Mouse (Mus musculus) MEL (cell line): ENCODE results near the gene Macf1. TPM values are rescaled to one million over a fixed set of nuclear protein-coding genes. Genes with fewer than 3 reads are reported as not detected.

Source experiments
- DNase-seq: peaks from one replicate; pipeline ENCODE4 v3.0.0; 2011; ENCODE audit warnings: low read depth, low spot score
- H3K27ac ChIP-seq: 2 replicates; pipeline ENCODE4 v1.5.1; 2012; ENCODE audit warnings: low read depth, mild to moderate bottlenecking, control low read depth, low read length, moderate library complexity; ENCODE audit not compliant: control insufficient read depth
- H3K27me3 ChIP-seq, 2 experiments: fragments of 150-350 bp in 1 of 2; sonication (generic) in 1 of 2; 2 replicates each; pipeline ENCODE4 v1.6.1; 2012; ENCODE audit warnings: low read length in 2 of 2, mild to moderate bottlenecking in 2 of 2, improper control_type of control experiment in 1 of 2, moderate library complexity in 1 of 2; ENCODE audit not compliant: insufficient read depth in 2 of 2, control insufficient read depth in 1 of 2
- H3K36me3 ChIP-seq, 2 experiments: 2 replicates each; pipeline ENCODE4 v1.6.1; 2012 to 2014; ENCODE audit warnings: low read length in 2 of 2, improper control_type of control experiment in 1 of 2, inconsistent platforms in 1 of 2, mild to moderate bottlenecking in 1 of 2; ENCODE audit not compliant: insufficient read depth in 2 of 2, control insufficient read depth in 1 of 2
- H3K4me1 ChIP-seq, 2 experiments: fragments of 150-350 bp in 1 of 2; sonication (generic) in 1 of 2; 2 replicates each; pipeline ENCODE4 v1.6.1; 2012; ENCODE audit warnings: low read length in 2 of 2, improper control_type of control experiment in 1 of 2, mild to moderate bottlenecking in 1 of 2; ENCODE audit not compliant: insufficient read depth in 2 of 2, control insufficient read depth in 1 of 2
- H3K4me3 ChIP-seq, 2 experiments: fragments of 150-350 bp in 1 of 2; sonication (generic) in 1 of 2; 2 replicates each; pipeline ENCODE4 v1.5.1; 2012; ENCODE audit warnings: low read depth in 2 of 2, low read length in 2 of 2, mild to moderate bottlenecking in 2 of 2, moderate library complexity in 2 of 2, control low read depth in 1 of 2, improper control_type of control experiment in 1 of 2; ENCODE audit not compliant: control insufficient read depth in 1 of 2, insufficient read depth in 1 of 2
- H3K79me2 ChIP-seq: 2 replicates; pipeline ENCODE4 v1.6.1; 2012; ENCODE audit warnings: mild to moderate bottlenecking, low read length, moderate library complexity; ENCODE audit not compliant: control insufficient read depth, poor library complexity, insufficient read depth
- H3K9ac ChIP-seq: 2 replicates; pipeline ENCODE4 v1.6.1; 2012; ENCODE audit warnings: low read depth, mild to moderate bottlenecking, control low read depth, low read length, moderate library complexity; ENCODE audit not compliant: control insufficient read depth, poor library complexity, severe bottlenecking
- H3K9me3 ChIP-seq: fragments of 150-350 bp; sonication (generic); replicated peaks from 2 replicates; pipeline ENCODE4 v1.6.1; 2012; ENCODE audit warnings: mild to moderate bottlenecking, low read length, improper control_type of control experiment, moderate library complexity; ENCODE audit not compliant: insufficient read depth
- BHLHE40 ChIP-seq: IDR thresholded peaks from 2 replicates; pipeline ENCODE4 v1.6.1; 2012; ENCODE audit warnings: low read depth, mild to moderate bottlenecking, inconsistent platforms, low read length, improper control_type of control experiment, borderline replicate concordance
- CHD2 ChIP-seq: IDR thresholded peaks from 2 replicates; pipeline ENCODE4 v1.6.1; 2011; ENCODE audit warnings: low read length, improper control_type of control experiment
- CTCF ChIP-seq, 3 experiments: IDR thresholded peaks in 2 of 3; conservative IDR thresholded peaks in 1 of 3; 2 replicates each; pipeline ENCODE4 v1.5.1; 2011 to 2012; ENCODE audit warnings: low read length in 3 of 3, low read depth in 2 of 3, mild to moderate bottlenecking in 2 of 3, improper control_type of control experiment in 1 of 3, inconsistent platforms in 1 of 3, mixed read lengths in 1 of 3, moderate library complexity in 1 of 3; ENCODE audit not compliant: control insufficient read depth in 1 of 3, insufficient read depth in 1 of 3, poor library complexity in 1 of 3, severe bottlenecking in 1 of 3
- E2F4 ChIP-seq: IDR thresholded peaks from 2 replicates; pipeline ENCODE4 v1.6.1; 2011; ENCODE audit warnings: low read depth, low read length, improper control_type of control experiment, borderline replicate concordance
- EP300 ChIP-seq, 2 experiments: IDR thresholded peaks; 2 replicates each; pipeline ENCODE4 v1.6.1; 2011; ENCODE audit warnings: improper control_type of control experiment in 2 of 2, low read length in 2 of 2, low read depth in 1 of 2, mild to moderate bottlenecking in 1 of 2
- ETS1 ChIP-seq: IDR thresholded peaks from 2 replicates; pipeline ENCODE4 v1.6.1; 2012; ENCODE audit warnings: low read depth, mild to moderate bottlenecking, inconsistent platforms, low read length, improper control_type of control experiment, moderate library complexity
- GATA1 ChIP-seq: IDR thresholded peaks from 2 replicates; pipeline ENCODE4 v1.6.1; 2011; ENCODE audit warnings: low read depth, low read length, improper control_type of control experiment
- HCFC1 ChIP-seq: IDR thresholded peaks from 2 replicates; pipeline ENCODE4 v1.6.1; 2012; ENCODE audit warnings: low read depth, mild to moderate bottlenecking, inconsistent platforms, low read length, improper control_type of control experiment, moderate library complexity
- JUND ChIP-seq: IDR thresholded peaks from 2 replicates; pipeline ENCODE4 v1.6.1; 2011; ENCODE audit warnings: low read depth, mild to moderate bottlenecking, improper control_type of control experiment, low read length
- KAT2A ChIP-seq: conservative IDR thresholded peaks from 2 replicates; pipeline ENCODE4 v1.6.1; 2012; ENCODE audit warnings: low read depth, low read length, improper control_type of control experiment, inconsistent platforms
- MAFK ChIP-seq: IDR thresholded peaks from 2 replicates; pipeline ENCODE4 v1.6.1; 2011; ENCODE audit warnings: low read depth, mild to moderate bottlenecking, low read length, improper control_type of control experiment, borderline replicate concordance
- MAZ ChIP-seq: IDR thresholded peaks from 2 replicates; pipeline ENCODE4 v1.6.1; 2012; ENCODE audit warnings: low read depth, mild to moderate bottlenecking, inconsistent platforms, low read length, improper control_type of control experiment
- MEF2A ChIP-seq: IDR thresholded peaks from 2 replicates; pipeline ENCODE4 v1.6.1; 2014; ENCODE audit warnings: low read depth, mild to moderate bottlenecking, inconsistent platforms, low read length, improper control_type of control experiment; ENCODE audit not compliant: poor library complexity, insufficient replicate concordance, severe bottlenecking; ENCODE audit errors: extremely low read depth
- MXI1 ChIP-seq: IDR thresholded peaks from 2 replicates; pipeline ENCODE4 v1.6.1; 2011; ENCODE audit warnings: mild to moderate bottlenecking, low read depth, low read length, improper control_type of control experiment
- MYB ChIP-seq: IDR thresholded peaks from 2 replicates; pipeline ENCODE4 v1.6.1; 2011; ENCODE audit warnings: mild to moderate bottlenecking, low read depth, low read length, improper control_type of control experiment
- POLR2A ChIP-seq, 2 experiments: IDR thresholded peaks; 2 replicates each; pipeline ENCODE4 v1.6.1; 2011 to 2012; ENCODE audit warnings: low read length in 2 of 2, mild to moderate bottlenecking in 2 of 2, control low read depth in 1 of 2, improper control_type of control experiment in 1 of 2, low read depth in 1 of 2, moderate library complexity in 1 of 2; ENCODE audit not compliant: control insufficient read depth in 1 of 2, insufficient read depth in 1 of 2, poor library complexity in 1 of 2
- POLR2AphosphoS2 ChIP-seq: IDR thresholded peaks from 2 replicates; pipeline ENCODE4 v1.6.1; 2011; ENCODE audit warnings: low read length, improper control_type of control experiment
- RCOR1 ChIP-seq: IDR thresholded peaks from 2 replicates; pipeline ENCODE4 v1.6.1; 2012; ENCODE audit warnings: low read depth, mild to moderate bottlenecking, inconsistent platforms, low read length, improper control_type of control experiment
- SIN3A ChIP-seq: IDR thresholded peaks from 2 replicates; pipeline ENCODE4 v1.6.1; 2012; ENCODE audit warnings: low read length, improper control_type of control experiment, inconsistent platforms
- TAL1 ChIP-seq: IDR thresholded peaks from 2 replicates; pipeline ENCODE4 v1.6.1; 2012; ENCODE audit warnings: mild to moderate bottlenecking, inconsistent platforms, low read length, moderate library complexity, mixed read lengths
- TBP ChIP-seq: IDR thresholded peaks from 2 replicates; pipeline ENCODE4 v1.8.0; 2011; ENCODE audit warnings: low read depth, low read length, improper control_type of control experiment
- TCF12 ChIP-seq: IDR thresholded peaks from 2 replicates; pipeline ENCODE4 v1.6.1; 2014; ENCODE audit warnings: low read depth, mild to moderate bottlenecking, inconsistent platforms, low read length, improper control_type of control experiment, moderate library complexity
- UBTF ChIP-seq: IDR thresholded peaks from 2 replicates; pipeline ENCODE4 v1.6.1; 2012; ENCODE audit warnings: low read depth, mild to moderate bottlenecking, inconsistent platforms, low read length, improper control_type of control experiment, moderate library complexity, borderline replicate concordance; ENCODE audit not compliant: insufficient read depth
- USF1 ChIP-seq: IDR thresholded peaks from 2 replicates; pipeline ENCODE4 v1.6.1; 2014; ENCODE audit warnings: low read depth, mild to moderate bottlenecking, inconsistent platforms, low read length, improper control_type of control experiment, moderate library complexity
- ZC3H11A ChIP-seq: IDR thresholded peaks from 2 replicates; pipeline ENCODE4 v1.6.1; 2012; ENCODE audit warnings: low read depth, mild to moderate bottlenecking, inconsistent platforms, low read length, improper control_type of control experiment
- ZKSCAN1 ChIP-seq: IDR thresholded peaks from 2 replicates; pipeline ENCODE4 v1.6.1; 2012; ENCODE audit warnings: low read depth, mild to moderate bottlenecking, inconsistent platforms, low read length, improper control_type of control experiment, moderate library complexity
- ZNF384 ChIP-seq: IDR thresholded peaks from 2 replicates; pipeline ENCODE4 v1.6.1; 2012; ENCODE audit warnings: low read depth, mild to moderate bottlenecking, inconsistent platforms, low read length, improper control_type of control experiment
- polyA plus RNA-seq, 2 experiments: library from polyadenylated mRNA; stranded (reverse) in 1 of 2; unstranded in 1 of 2; fragments of >175 nt in 1 of 2; fragments of >200 nt in 1 of 2; gene quantifications; 2 replicates each; pipeline versions ENCODE4 v1.2.1 to v1.2.4; 2012; ENCODE audit warnings: low replicate concordance in 2 of 2, low read depth in 1 of 2; ENCODE audit not compliant: insufficient read length in 2 of 2, insufficient read depth in 1 of 2, missing spikeins in 1 of 2
- total RNA-seq: library from RNA; depleted of rRNA; stranded (reverse); fragments of 300-350 nt; gene quantifications from 2 replicates; pipeline ENCODE4 v1.2.3, GENCODE M21; 2012

Macf1 gene
- total and polyA plus RNA-seq, 3 experiments: 18.5 to 71.4 (median 60.8) TPM

GRCm38 (mm10) chr4:123690311-123690710, 6.2 kb upstream of the Macf1 start:
- DNase-seq: no peak
- Histone ChIP-seq H3K27me3 (no peaks in the 10 kb centered on the region; a peak in 2 of 4 replicates), H3K4me3 (no peak overlapping the region), H3K79me2 (no peaks in the 10 kb centered on the region), H3K27ac (no peak overlapping the region), H3K36me3 (no peaks in the 10 kb centered on the region), H3K9ac (no peak overlapping the region), H3K4me1 (no peaks in the 10 kb centered on the region), H3K9me3 (no peaks in the 10 kb centered on the region)
- TF ChIP-seq TCF12 (no peak), E2F4 (no peak), POLR2A (IDR thresholded peaks at IDR 0.05; ENCODE audit: control insufficient read depth in 1 of 2, insufficient read depth in 1 of 2, low read depth in 1 of 2, low read length in 2 of 2, poor library complexity in 1 of 2) (no peak), MYB (no peak), SIN3A (no peak), TAL1 (no peak), ETS1 (no peak), ZC3H11A (no peak), CHD2 (no peak), HCFC1 (no peak), EP300 (IDR thresholded peaks at IDR 0.05; ENCODE audit: low read depth in 1 of 2, low read length in 2 of 2) (no peak)

- Histone ChIP-seq H3K27ac (no peak overlapping the region), H3K4me3 (no peak overlapping the region)
- no peak for DNase-seq
Observed at GRCm38 (mm10) chr4:123687025-123687781, 3.0 kb upstream of the Macf1 start.

More at GRCm38 (mm10) chr4:123687025-123687781, 3.0 kb upstream of the Macf1 start:
- TF ChIP-seq MXI1 (no peak), TBP (no peak), GATA1 (no peak), ETS1 (no peak), USF1 (no peak), MAFK (no peak), ZKSCAN1 (no peak), POLR2AphosphoS2 (no peak), POLR2A (IDR thresholded peaks at IDR 0.05; ENCODE audit: control insufficient read depth in 1 of 2, insufficient read depth in 1 of 2, low read depth in 1 of 2, low read length in 2 of 2, poor library complexity in 1 of 2) (no peak), UBTF (no peak), CTCF (IDR thresholded peaks at IDR 0.05 in 2 of 3, conservative IDR thresholded peaks at IDR 0.05 in 1 of 3; ENCODE audit: control insufficient read depth in 1 of 3, insufficient read depth in 1 of 3, low read depth in 2 of 3, low read length in 3 of 3, poor library complexity in 1 of 3, severe bottlenecking in 1 of 3) (no peak), KAT2A (no peak), BHLHE40 (no peak), EP300 (IDR thresholded peaks at IDR 0.05; ENCODE audit: low read depth in 1 of 2, low read length in 2 of 2) (no peak), RCOR1 (no peak), TCF12 (no peak), ZNF384 (no peak), JUND (no peak), MEF2A (no peak), MAZ (no peak)
- Histone ChIP-seq H3K27me3 (no peaks in the 10 kb centered on the region; a peak in 1 of 4 replicates), H3K9me3 (no peaks in the 10 kb centered on the region), H3K4me1 (no peaks in the 10 kb centered on the region), H3K79me2 (no peaks in the 10 kb centered on the region), H3K36me3 (no peaks in the 10 kb centered on the region), H3K9ac (no peak overlapping the region)
